Mouse (Mus musculus) left cerebral cortex, adult 11 months (tissue): ENCODE results near the gene Tesk1.

Experiments
- DNase-seq: peaks from one replicate; pipeline ENCODE4 v3.0.0; 2022; ENCODE audit warnings: low spot score

The Tesk1 gene

DNA sequence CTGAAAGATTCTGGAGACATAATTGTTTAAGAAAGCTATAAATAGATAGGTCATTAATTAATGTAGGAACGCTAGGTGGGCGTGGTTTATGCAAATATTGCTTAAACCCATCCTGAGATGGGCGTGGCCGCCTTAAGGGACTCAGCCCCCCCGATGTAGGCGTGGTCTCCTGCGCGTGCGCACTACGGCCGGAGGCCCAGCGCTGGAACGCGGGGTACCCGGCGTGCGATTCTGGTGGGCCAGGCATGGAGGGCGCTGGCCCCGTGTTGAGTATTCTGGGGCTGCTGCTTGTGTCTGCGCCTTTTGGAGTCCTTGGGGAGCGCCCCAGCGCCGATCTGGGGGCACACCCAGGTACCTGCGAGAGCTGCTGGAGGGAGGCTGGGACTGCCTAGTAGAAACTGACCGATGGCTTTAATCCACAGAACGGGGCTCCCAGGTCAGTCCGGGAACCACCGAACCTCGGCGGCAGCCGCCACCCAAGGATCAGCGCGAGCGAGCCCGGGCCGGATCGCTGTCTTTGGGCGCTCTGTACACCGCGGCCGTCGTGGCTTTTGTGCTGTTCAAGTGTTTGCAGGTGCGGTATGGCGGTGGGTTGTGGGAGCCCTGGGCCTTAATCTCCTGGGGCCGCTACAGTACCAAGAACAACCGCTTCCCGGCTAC is 51.6 kb downstream of the Tesk1 start:
- peak; percentile 95 for DNase-seq

DNA sequence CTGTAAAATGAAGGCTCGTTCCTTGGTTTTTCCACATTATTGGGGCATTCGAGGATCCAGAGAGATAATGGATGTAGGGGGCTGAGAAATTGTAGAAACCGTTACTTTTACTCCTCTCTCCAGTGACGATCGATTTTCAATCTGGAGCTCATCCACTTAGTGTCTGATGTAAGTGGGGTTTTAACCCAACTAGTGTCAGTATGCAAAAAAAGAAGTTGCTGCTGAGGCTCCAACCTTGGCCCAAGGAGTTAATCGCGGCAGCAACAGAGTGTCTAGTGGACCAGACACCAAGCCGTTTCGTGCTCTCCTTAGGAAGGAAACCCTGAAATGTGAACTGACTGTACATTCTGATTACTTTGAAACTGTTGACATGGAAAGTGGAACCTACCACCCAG is 52.1 kb downstream of the Tesk1 start:
- DNase-seq: no peak

DNA sequence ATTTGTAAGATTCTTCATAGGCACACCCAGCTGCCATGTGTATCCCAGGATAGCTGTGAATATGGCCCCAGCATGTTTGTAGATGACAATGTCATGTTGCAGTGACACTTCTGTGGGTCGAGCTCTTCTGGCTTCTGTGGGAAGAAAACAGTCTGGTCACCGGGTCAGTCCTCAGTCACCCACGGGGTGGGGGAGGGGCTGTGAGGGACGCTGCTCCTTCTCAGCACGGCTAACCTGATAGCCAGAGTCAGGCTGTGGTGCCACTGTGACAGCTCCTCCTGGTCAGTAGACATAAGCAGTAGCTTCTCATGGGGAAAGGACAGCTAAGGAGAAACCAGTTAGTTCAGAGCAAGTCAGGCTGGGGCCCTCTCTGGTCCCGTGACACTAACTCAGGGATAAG is 54.8 kb downstream of the Tesk1 start:
- DNase-seq: no peak

DNA sequence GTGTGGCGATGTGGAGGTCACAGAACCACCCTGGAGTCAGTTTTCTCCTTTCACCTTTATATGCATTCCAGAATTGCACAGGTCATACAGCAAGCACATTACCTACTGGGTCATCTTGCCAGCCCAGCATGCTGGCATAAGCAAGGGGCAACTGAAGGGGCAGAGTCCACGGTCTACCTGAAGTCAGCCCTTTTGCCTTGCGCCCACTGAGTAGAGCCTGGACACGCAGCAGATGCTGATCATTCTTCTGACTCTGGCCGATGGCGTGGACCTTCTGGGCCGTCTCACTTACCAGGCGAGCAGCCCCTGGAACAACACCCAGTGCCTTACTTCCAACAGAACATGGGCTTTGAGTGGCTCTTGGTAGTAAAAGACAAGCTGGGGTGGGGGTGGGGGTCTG is 55.7 kb downstream of the Tesk1 start:
- no peak for DNase-seq
